Mouse (Mus musculus) embryonic fibroblast, embryonic 13.5 days (primary cell): ENCODE measurements at regions not wholly inside any gene's neighbourhood (a gene's known extent, or its start where the extent isn't known, plus 50 kb on each side); places are given as distances from the start of the nearest gene placed in this dataset.

Experiments
- CTCF ChIP-seq: IDR thresholded peaks from 2 replicates; pipeline ENCODE4 v1.5.1; 2011; ENCODE audit warnings: mild to moderate bottlenecking, control low read depth, low read length, moderate library complexity, borderline replicate concordance; ENCODE audit not compliant: insufficient read depth
- POLR2A ChIP-seq: IDR thresholded peaks from 2 replicates; pipeline ENCODE4 v1.6.1; 2011; ENCODE audit warnings: low read depth, mild to moderate bottlenecking, control low read depth, low read length, moderate library complexity

DNA sequence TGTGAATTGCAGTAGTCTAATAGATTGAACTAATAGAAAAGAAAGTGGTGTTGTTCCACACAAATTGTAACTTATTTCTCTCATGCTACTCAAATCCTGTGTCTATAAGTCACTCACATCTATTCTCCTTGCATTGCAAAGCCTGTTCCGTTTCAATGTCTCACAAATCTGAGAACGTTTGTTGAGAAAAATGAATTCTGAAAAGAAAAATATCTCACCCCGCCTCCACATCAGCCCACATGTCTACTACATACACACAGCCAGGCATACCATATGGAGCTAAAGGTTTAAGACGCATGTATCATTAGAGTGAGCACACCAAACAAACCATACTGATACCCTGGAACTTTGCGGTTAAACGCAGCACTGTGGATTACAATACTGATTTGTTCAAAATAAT, 258.0 kb downstream of the Zpld1 start:
- TF ChIP-seq POLR2A (no peak), CTCF (no peak)
